Mouse (Mus musculus): ENCODE results near the gene Srgap1. TPM values are rescaled to one million over a fixed set of nuclear protein-coding genes. Genes with fewer than 3 reads are reported as not detected.

The Srgap1 gene
- polyA plus RNA-seq, 1 experiment from 2014 or later: 35.5 TPM

DNA sequence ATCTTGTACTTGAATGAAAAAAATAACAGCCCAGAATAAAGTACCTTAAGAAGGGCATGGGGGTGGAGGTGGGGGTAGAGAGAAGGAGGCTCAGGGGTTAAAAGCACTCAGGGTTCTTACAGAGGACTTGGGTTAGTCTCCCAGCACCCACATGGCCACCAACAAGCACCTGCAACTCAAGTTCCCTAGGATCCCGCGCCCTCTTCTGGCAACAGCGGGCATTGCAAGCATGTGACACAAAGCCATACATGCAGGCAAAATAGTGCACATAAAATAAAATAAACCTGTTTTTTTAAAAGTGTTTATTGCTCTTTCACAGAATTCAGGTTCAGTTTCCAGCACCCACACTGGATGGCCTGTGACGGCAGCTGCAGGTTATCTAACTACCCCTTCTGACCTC lies 6.7 kb downstream of the Srgap1 start:
- Histone ChIP-seq H3K9me3 (replicated peaks) (no peaks in the 10 kb centered on the region), H3K4me3 (no peak overlapping the region), H3K27ac (no peak overlapping the region), H3K4me1 (peaks cover 6% of the 10 kb centered on the region), H3K27me3 (no peaks in the 10 kb centered on the region), H3K4me2 (replicated peaks) (no peak overlapping the region), H3K9ac (no peak overlapping the region), H3K36me3 (peaks cover 16% of the 10 kb centered on the region; the same call in 1 of the 2 replicates)
- 37% methylated on average over 4 of the region's 4 CpGs for WGBS
- no peak for ATAC-seq (ENCODE audit: low FRiP score)

DNA sequence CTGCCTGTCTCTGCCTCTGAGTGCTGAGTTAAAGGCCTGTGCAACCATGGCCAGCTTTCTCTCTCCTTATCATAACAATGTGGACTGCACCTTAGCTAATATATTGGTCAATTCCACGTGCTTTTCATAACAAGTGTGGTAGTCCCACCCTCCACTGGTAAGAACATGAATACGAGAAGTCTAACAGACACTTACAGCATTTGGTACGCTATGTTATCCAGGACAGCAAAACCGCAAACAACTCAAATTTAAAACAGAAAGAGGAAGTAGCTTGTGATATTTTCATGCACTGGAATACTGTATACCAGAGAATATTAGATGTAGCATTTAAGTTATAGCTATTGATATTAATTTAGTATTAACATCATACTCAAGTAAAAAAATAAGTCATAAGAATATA lies 7.5 kb downstream of the Srgap1 start:
- Histone ChIP-seq H3K27me3 (no peaks in the 10 kb centered on the region), H3K4me1 (no peaks in the 10 kb centered on the region), H3K4me3 (no peak overlapping the region), H3K9me3 (replicated peaks) (no peaks in the 10 kb centered on the region), H3K27ac (no peak overlapping the region), H3K36me3 (peaks cover 18% of the 10 kb centered on the region; the same call in 1 of the 2 replicates), H3K4me2 (replicated peaks) (no peak overlapping the region), H3K9ac (no peak overlapping the region)
- 93% methylated on average over 4 of the region's 4 CpGs for WGBS
- ATAC-seq (ENCODE audit: low FRiP score): no peak

DNA sequence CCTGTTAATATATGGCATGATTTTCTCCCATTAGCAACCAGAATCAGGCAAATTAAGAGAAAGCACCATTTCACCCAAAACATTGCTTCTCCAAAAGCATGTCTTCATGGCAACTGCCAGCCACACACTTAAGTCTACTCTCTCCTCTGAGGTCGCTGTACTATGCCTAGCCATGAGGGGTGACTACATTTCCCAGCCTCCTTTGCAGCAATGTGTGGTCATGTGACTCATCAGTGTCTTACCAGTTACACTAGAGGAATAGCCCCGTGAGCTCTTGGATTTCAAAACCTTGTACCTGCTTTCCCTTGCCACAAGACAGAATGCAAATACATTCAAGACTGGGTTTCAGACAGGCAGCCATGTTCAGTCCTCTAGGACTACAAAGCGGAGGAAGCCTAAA lies 8.6 kb downstream of the Srgap1 start:
- no peaks in the 10 kb centered on the region for H3K27me3 ChIP-seq
- H3K36me3 ChIP-seq: peaks cover 20% of the 10 kb centered on the region; the same call in 1 of the 2 replicates
- H3K27ac ChIP-seq: no peak overlapping the region
- no peak overlapping the region for H3K9ac ChIP-seq
- no peaks in the 10 kb centered on the region for H3K9me3 ChIP-seq (replicated peaks)
- no peak overlapping the region for H3K4me2 ChIP-seq (replicated peaks)
- WGBS: 72% methylated on average over 3 of the region's 3 CpGs
- no peak overlapping the region for H3K4me3 ChIP-seq
- no peak for ATAC-seq (ENCODE audit: low FRiP score)
- no peaks in the 10 kb centered on the region for H3K4me1 ChIP-seq

- no peak overlapping the region for H3K27ac ChIP-seq
- WGBS: 82% methylated on average over 5 of the region's 5 CpGs
- no peaks in the 10 kb centered on the region for H3K9me3 ChIP-seq (replicated peaks)
- no peaks in the 10 kb centered on the region; the same call in 1 of the 2 replicates for H3K4me1 ChIP-seq
- no peaks in the 10 kb centered on the region for H3K27me3 ChIP-seq
- H3K36me3 ChIP-seq: peaks cover 14% of the 10 kb centered on the region; the same call in 1 of the 2 replicates
- no peak for ATAC-seq (ENCODE audit: low FRiP score)
- no peak overlapping the region for H3K4me2 ChIP-seq (replicated peaks)
- H3K4me3 ChIP-seq: no peak overlapping the region
- no peak overlapping the region for H3K9ac ChIP-seq
Observed at GRCm38 (mm10) chr10:122033271-122033670, 13.8 kb downstream of the Srgap1 start.

- H3K4me3 ChIP-seq: no peak overlapping the region
- H3K4me1 ChIP-seq: no peaks in the 10 kb centered on the region; the same call in 1 of the 2 replicates
- H3K27me3 ChIP-seq: no peaks in the 10 kb centered on the region
- WGBS: 88% methylated on average over 5 of the region's 5 CpGs
- 0 out of 2 replicates have a peak, but pooled peaks cover 3% of the 10 kb centered on the region for H3K36me3 ChIP-seq
- no peak for ATAC-seq (ENCODE audit: low FRiP score)
- no peak overlapping the region for H3K27ac ChIP-seq
- H3K4me2 ChIP-seq (replicated peaks): no peak overlapping the region
- H3K9ac ChIP-seq: no peak overlapping the region
- H3K9me3 ChIP-seq (replicated peaks): no peaks in the 10 kb centered on the region; the same call in 1 of the 2 replicates
Observed at GRCm38 (mm10) chr10:122030420-122030819, 16.7 kb downstream of the Srgap1 start.

- H3K4me2 ChIP-seq (replicated peaks): no peak overlapping the region
- no peak overlapping the region for H3K4me3 ChIP-seq
- no peaks in the 10 kb centered on the region; the same call in 1 of the 2 replicates for H3K4me1 ChIP-seq
- no peak overlapping the region for H3K27ac ChIP-seq
- no peaks in the 10 kb centered on the region; the same call in 1 of the 2 replicates for H3K9me3 ChIP-seq (replicated peaks)
- ATAC-seq (ENCODE audit: low FRiP score): no peak
- H3K9ac ChIP-seq: no peak overlapping the region
- no peaks in the 10 kb centered on the region for H3K27me3 ChIP-seq
- 0 out of 2 replicates have a peak, but pooled peaks cover 9% of the 10 kb centered on the region for H3K36me3 ChIP-seq
- WGBS: 89% methylated on average over 7 of the region's 7 CpGs
Observed at GRCm38 (mm10) chr10:122029738-122030137, 17.4 kb downstream of the Srgap1 start.

- no peaks in the 10 kb centered on the region for H3K27me3 ChIP-seq
- H3K9ac ChIP-seq: no peak overlapping the region
- H3K4me2 ChIP-seq (replicated peaks): no peak overlapping the region
- H3K4me1 ChIP-seq: 0 out of 2 replicates have a peak, but pooled peaks cover 2% of the 10 kb centered on the region
- peaks cover 17% of the 10 kb centered on the region for H3K36me3 ChIP-seq
- no peak for ATAC-seq (ENCODE audit: low FRiP score)
- WGBS: 93% methylated on average over 6 of the region's 6 CpGs
- H3K4me3 ChIP-seq: no peak overlapping the region
- H3K27ac ChIP-seq: no peak overlapping the region
- peaks cover 11% of the 10 kb centered on the region for H3K9me3 ChIP-seq (replicated peaks)
Observed at GRCm38 (mm10) chr10:122025198-122025597, 21.9 kb downstream of the Srgap1 start.

- H3K27ac ChIP-seq: no peak overlapping the region
- peaks cover 17% of the 10 kb centered on the region for H3K36me3 ChIP-seq
- 92% methylated on average over 5 of the region's 5 CpGs for WGBS
- no peak overlapping the region for H3K9ac ChIP-seq
- H3K9me3 ChIP-seq (replicated peaks): peaks cover 11% of the 10 kb centered on the region
- H3K4me2 ChIP-seq (replicated peaks): no peak overlapping the region
- peaks cover 24% of the 10 kb centered on the region for H3K4me1 ChIP-seq
- H3K27me3 ChIP-seq: no peaks in the 10 kb centered on the region
- ATAC-seq (ENCODE audit: low FRiP score): no peak
- H3K4me3 ChIP-seq: no peak overlapping the region
Observed at GRCm38 (mm10) chr10:122020906-122021305, 26.2 kb downstream of the Srgap1 start.

DNA sequence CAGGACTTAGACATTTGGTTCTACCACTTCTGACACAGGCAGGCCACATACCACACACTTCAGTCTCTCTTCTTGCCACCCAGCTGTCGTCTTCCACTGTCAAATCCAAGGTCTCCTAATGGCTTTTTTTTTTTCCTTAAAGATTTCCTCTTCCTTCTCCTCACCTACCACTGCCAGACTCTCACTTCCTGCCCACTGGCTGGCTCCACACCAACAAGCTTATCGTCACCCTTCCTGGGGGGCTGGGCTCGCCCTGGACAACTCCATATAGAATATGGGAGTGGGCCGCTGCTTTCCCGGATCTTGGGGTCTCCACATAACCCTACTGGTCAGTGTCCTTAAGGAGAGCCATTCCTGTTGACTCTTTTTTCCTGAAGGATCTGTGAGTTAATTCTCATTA lies 26.9 kb downstream of the Srgap1 start:
- Histone ChIP-seq H3K4me2 (replicated peaks) (no peak overlapping the region), H3K4me1 (peaks cover 24% of the 10 kb centered on the region), H3K36me3 (peaks cover 16% of the 10 kb centered on the region), H3K4me3 (no peak overlapping the region), H3K9ac (no peak overlapping the region), H3K27ac (no peak overlapping the region), H3K9me3 (replicated peaks) (peaks cover 11% of the 10 kb centered on the region), H3K27me3 (no peaks in the 10 kb centered on the region)
- ATAC-seq (ENCODE audit: low FRiP score): no peak
- WGBS: 88% methylated on average over 5 of the region's 5 CpGs

GRCm38 (mm10) chr10:122018594-122019048 lies 28.5 kb downstream of the Srgap1 start:
- Histone ChIP-seq H3K4me1 (peaks cover 24% of the 10 kb centered on the region), H3K27ac (0 out of 2 replicates have a peak overlapping the region, but pooled peaks have one; percentile 14), H3K36me3 (peaks cover under 1% of the 10 kb centered on the region; the same call in 1 of the 2 replicates), H3K9me3 (replicated peaks) (peaks cover 2% of the 10 kb centered on the region), H3K27me3 (no peaks in the 10 kb centered on the region), H3K4me3 (no peak overlapping the region), H3K4me2 (replicated peaks) (no peak overlapping the region), H3K9ac (no peak overlapping the region)
- ATAC-seq (ENCODE audit: low FRiP score): peak; percentile 64
- 63% methylated on average over 10 of the region's 10 CpGs for WGBS

DNA sequence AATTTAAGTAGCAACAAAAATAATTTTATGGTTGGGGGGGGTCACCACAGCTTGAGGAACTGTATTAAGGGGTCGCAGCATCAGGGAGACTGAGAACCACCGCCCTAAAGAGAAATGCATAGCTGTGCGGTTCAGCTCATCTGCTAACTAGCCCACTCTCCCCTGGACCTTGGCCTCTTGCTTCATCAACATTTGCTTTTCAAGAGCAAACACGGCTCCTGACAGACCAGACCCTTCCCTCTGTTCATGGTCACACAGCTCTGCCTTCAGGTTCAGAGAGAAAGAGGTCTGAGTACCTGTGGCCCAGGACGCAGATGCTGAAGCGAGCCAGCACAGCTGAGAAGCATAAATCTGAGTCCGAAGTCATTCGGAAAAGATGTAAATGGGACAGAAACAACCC lies 29.4 kb downstream of the Srgap1 start:
- Histone ChIP-seq H3K4me1 (peaks cover 24% of the 10 kb centered on the region), H3K27me3 (no peaks in the 10 kb centered on the region), H3K4me3 (no peak overlapping the region), H3K36me3 (no peaks in the 10 kb centered on the region), H3K9ac (no peak overlapping the region), H3K27ac (no peak overlapping the region), H3K4me2 (replicated peaks) (no peak overlapping the region), H3K9me3 (replicated peaks) (no peaks in the 10 kb centered on the region)
- no peak for ATAC-seq (ENCODE audit: low FRiP score)
- 85% methylated on average over 8 of the region's 8 CpGs for WGBS

DNA sequence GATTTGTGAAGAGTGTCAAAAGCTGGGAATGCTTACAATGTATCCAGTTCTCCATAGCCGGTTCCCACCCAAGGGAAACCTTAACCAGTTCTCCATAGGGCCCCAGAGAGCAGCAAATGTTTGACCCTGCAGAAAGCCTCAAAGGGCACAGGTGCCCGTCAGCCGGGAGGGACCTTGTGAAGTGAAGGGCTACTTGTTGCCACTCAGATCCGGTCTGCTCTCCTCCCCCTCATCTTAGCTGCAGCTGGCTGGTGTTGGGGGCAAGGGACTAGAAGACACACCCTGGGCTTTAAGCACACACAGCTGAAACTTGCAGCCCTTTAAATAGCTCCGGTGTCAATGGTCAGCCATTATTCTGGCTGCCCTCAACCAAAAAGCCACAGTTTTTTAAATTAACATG lies 30.1 kb downstream of the Srgap1 start:
- Histone ChIP-seq H3K4me3 (no peak overlapping the region), H3K9ac (no peak overlapping the region), H3K36me3 (no peaks in the 10 kb centered on the region), H3K4me2 (replicated peaks) (no peak overlapping the region), H3K27me3 (no peaks in the 10 kb centered on the region), H3K9me3 (replicated peaks) (no peaks in the 10 kb centered on the region), H3K27ac (no peak overlapping the region), H3K4me1 (peaks cover 24% of the 10 kb centered on the region)
- WGBS: 53% methylated on average over 5 of the region's 5 CpGs
- no peak for ATAC-seq (ENCODE audit: low FRiP score)

- 92% methylated on average over 3 of the region's 3 CpGs for WGBS
- no peak overlapping the region for H3K27ac ChIP-seq
- peaks cover 24% of the 10 kb centered on the region for H3K4me1 ChIP-seq
- H3K27me3 ChIP-seq: no peaks in the 10 kb centered on the region
- no peaks in the 10 kb centered on the region for H3K9me3 ChIP-seq (replicated peaks)
- ATAC-seq (ENCODE audit: low FRiP score): no peak
- no peak overlapping the region for H3K9ac ChIP-seq
- no peak overlapping the region for H3K4me3 ChIP-seq
- no peaks in the 10 kb centered on the region for H3K36me3 ChIP-seq
- no peak overlapping the region for H3K4me2 ChIP-seq (replicated peaks)
Observed at GRCm38 (mm10) chr10:122016631-122017030, 30.5 kb downstream of the Srgap1 start.

Measured in hindbrain, embryonic 12.5 days (tissue).